Mouse (Mus musculus) forebrain, embryonic 10.5 days (tissue): ENCODE measurements around the gene Pih1d1. TPM values are rescaled to one million over a fixed set of nuclear protein-coding genes. Genes with fewer than 3 reads are reported as not detected.
"Not testable (repeated sequence)": the region's sequence is repeated elsewhere in the genome, so short reads cannot be mapped to it uniquely, and the experiment has no call there.

Experiments used
- DNase-seq: peaks from one replicate; pipeline ENCODE4 v3.0.0-alpha.2; 2017; ENCODE audit warnings: low spot score; ENCODE audit errors: extremely low spot score
- H3K27ac ChIP-seq: fragments of 300-500 bp; sonication (generic); 2 replicates; pipeline ENCODE4 v1.5.1; 2016; ENCODE audit warnings: mild to moderate bottlenecking
- H3K27me3 ChIP-seq: fragments of 300-500 bp; sonication (generic); 2 replicates; pipeline ENCODE4 v1.6.1; 2016; ENCODE audit warnings: mild to moderate bottlenecking; ENCODE audit not compliant: poor library complexity, severe bottlenecking
- H3K36me3 ChIP-seq: fragments of 300-500 bp; sonication (generic); replicated peaks from 2 replicates; pipeline ENCODE4 v1.6.1; 2016; ENCODE audit warnings: mild to moderate bottlenecking, moderate library complexity
- H3K4me1 ChIP-seq: fragments of 300-500 bp; sonication (generic); 2 replicates; pipeline ENCODE4 v1.6.1; 2016
- H3K4me3 ChIP-seq: fragments of 300-500 bp; sonication (generic); 2 replicates; pipeline ENCODE4 v1.5.1; 2016; ENCODE audit warnings: mild to moderate bottlenecking, moderate library complexity
- H3K9me3 ChIP-seq: fragments of 300-500 bp; sonication (generic); 2 replicates; pipeline ENCODE4 v1.6.1; 2016; ENCODE audit warnings: mild to moderate bottlenecking, moderate library complexity
- WGBS: fragments of 180-500 bp; shearing (Covaris S2); methylation state at CpG from one replicate; pipeline ENCODE4 v1.1.7; 2016; 5-methylcytosine and 5-hydroxymethylcytosine counted together
- polyA plus RNA-seq: library from polyadenylated mRNA; unstranded; fragments of >200 nt; fragmentation: Nextera tagmentation; extraction: Ambion mirVana; gene quantifications from 2 replicates; pipeline ENCODE4 v1.2.1, GENCODE M21; 2016

The Pih1d1 gene
- polyA plus RNA-seq, 1 experiment from 2014 or later: 98.5 TPM

GRCm38 (mm10) chr7:45121404-45121803 lies 32.7 kb upstream of the Pih1d1 start:
- H3K27ac ChIP-seq: peak overlapping the region; percentile 60; the same call in 1 of the 2 replicates
- no peak for DNase-seq
- no peaks in the 10 kb centered on the region for H3K9me3 ChIP-seq
- H3K36me3 ChIP-seq: peaks cover 77% of the 10 kb centered on the region
- 81% methylated on average over 8 of the region's 8 CpGs for WGBS
- H3K27me3 ChIP-seq: no peaks in the 10 kb centered on the region
- H3K4me1 ChIP-seq: peaks cover 44% of the 10 kb centered on the region
- peak overlapping the region; percentile 98 for H3K4me3 ChIP-seq

DNA sequence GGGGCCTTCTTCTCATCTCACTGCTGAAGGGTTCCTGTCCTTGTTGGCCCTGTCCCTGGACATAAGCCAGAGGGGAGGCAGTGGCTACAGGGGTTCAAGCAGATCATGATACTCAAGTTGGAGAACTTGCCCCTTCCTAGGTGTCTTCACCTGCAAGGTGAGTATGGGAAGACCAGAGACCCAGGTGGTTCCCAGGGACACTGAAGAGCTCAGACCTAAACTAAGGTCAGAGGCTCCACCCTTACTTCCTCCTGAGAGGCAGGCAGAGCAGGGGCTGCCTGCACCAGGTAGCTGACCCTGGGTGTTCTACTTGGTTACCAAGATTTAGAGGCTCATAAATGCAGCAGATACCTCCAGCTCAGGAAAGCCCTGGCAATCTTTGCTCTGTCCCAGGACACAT lies 32.1 kb upstream of the Pih1d1 start:
- Histone ChIP-seq H3K4me3 (peak overlapping the region; percentile 98), H3K36me3 (peaks cover 83% of the 10 kb centered on the region), H3K4me1 (peaks cover 50% of the 10 kb centered on the region), H3K9me3 (no peaks in the 10 kb centered on the region), H3K27me3 (no peaks in the 10 kb centered on the region), H3K27ac (0 out of 2 replicates have a peak overlapping the region, but pooled peaks have one; percentile 35)
- DNase-seq: no peak

GRCm38 (mm10) chr7:45122561-45123185 lies 31.4 kb upstream of the Pih1d1 start:
- Histone ChIP-seq H3K4me1 (peaks cover 56% of the 10 kb centered on the region), H3K36me3 (peaks cover 86% of the 10 kb centered on the region), H3K27me3 (no peaks in the 10 kb centered on the region), H3K27ac (peak overlapping the region; percentile 98), H3K4me3 (peak overlapping the region; percentile 98), H3K9me3 (no peaks in the 10 kb centered on the region)
- 90% methylated on average over 15 of the region's 15 CpGs for WGBS
- no peak for DNase-seq

DNA sequence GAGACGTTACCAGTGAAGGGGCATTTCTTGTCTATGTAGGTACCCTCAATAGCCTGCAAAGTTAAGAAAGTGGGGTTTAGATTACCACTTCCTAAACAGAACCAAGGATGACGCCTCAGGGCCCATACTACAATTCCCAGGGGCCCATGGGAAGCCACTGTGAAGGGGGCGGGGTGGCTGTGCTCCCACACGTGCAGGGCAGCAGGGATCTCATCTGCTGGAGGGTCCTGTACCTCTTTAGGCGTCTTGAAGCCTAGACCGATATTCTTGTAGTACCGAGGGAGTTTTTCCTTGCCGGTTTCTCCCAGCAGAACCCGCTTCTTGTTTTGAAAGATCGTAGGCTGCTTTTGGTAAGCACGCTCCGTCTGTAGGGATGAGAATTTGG lies 30.9 kb upstream of the Pih1d1 start:
- H3K9me3 ChIP-seq: no peaks in the 10 kb centered on the region
- H3K27ac ChIP-seq: peak overlapping the region; percentile 98
- no peaks in the 10 kb centered on the region for H3K27me3 ChIP-seq
- peaks cover 56% of the 10 kb centered on the region for H3K4me1 ChIP-seq
- H3K36me3 ChIP-seq: peaks cover 84% of the 10 kb centered on the region
- WGBS: 28% methylated on average over 12 of the region's 12 CpGs
- peak overlapping the region; percentile 98 for H3K4me3 ChIP-seq
- no peak for DNase-seq

- H3K4me1 ChIP-seq: peaks cover 62% of the 10 kb centered on the region
- WGBS: under 1% methylated on average over 59 of the region's 59 CpGs
- peaks cover 71% of the 10 kb centered on the region for H3K36me3 ChIP-seq
Measured at GRCm38 (mm10) chr7:45124224-45125143, 29.6 kb upstream of the Pih1d1 start, which contains the start of gene Rps11. Rps11 (minus strand) TSS chr7:45124439.

DNA sequence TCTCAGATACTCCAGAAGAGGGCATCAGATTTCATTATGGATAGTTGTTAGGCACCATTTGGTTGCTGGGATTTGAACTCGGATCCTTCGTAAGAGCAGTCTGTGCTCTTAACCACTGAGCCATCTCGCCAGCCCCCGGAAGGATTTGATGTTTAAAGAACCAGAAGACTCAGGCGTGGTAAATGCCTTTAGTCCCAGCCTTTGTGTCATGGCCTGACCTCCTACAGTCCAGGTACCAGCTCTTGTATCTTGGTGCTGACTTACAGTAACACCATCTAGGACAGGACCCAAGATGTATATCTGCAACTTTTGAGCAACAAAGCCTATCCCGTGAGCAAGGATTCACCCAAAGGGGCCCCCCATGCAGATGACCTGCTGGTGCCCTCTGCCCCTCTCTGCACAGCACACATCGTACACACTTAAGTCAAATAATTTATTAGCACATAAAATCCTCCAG lies 28.9 kb upstream of the Pih1d1 start:
- H3K4me1 ChIP-seq: peaks cover 69% of the 10 kb centered on the region
- peak; percentile 56 for DNase-seq
- 19% methylated on average over 7 of the region's 7 CpGs for WGBS
- H3K36me3 ChIP-seq: peaks cover 64% of the 10 kb centered on the region
- H3K27me3 ChIP-seq: no peaks in the 10 kb centered on the region
- peak overlapping the region; percentile 98 for H3K4me3 ChIP-seq
- H3K27ac ChIP-seq: peak overlapping the region; percentile 98
- no peaks in the 10 kb centered on the region for H3K9me3 ChIP-seq

More at GRCm38 (mm10) chr7:45124224-45125143, 29.6 kb upstream of the Pih1d1 start, which contains the start of gene Rps11:
- H3K27ac ChIP-seq: peak within 1 kb of the TSS; percentile 98
- peak within 1 kb of the TSS; percentile 98 for H3K4me3 ChIP-seq
- peak; percentile 100 for DNase-seq
- no peaks in the 10 kb centered on the region for H3K9me3 ChIP-seq
- no peaks in the 10 kb centered on the region for H3K27me3 ChIP-seq

- Histone ChIP-seq H3K27ac (peak overlapping the region; percentile 100), H3K4me3 (peak overlapping the region; percentile 98), H3K4me1 (peaks cover 70% of the 10 kb centered on the region), H3K36me3 (peaks cover 59% of the 10 kb centered on the region)
- not testable (repeated sequence) for DNase-seq, H3K27me3 ChIP-seq, H3K9me3 ChIP-seq
- WGBS: 67% methylated on average over 5 of the region's 5 CpGs
Measured at GRCm38 (mm10) chr7:45125649-45126048, 28.5 kb upstream of the Pih1d1 start.

- DNase-seq: no peak
- Histone ChIP-seq H3K36me3 (peaks cover 53% of the 10 kb centered on the region), H3K4me1 (peaks cover 67% of the 10 kb centered on the region)
Measured at GRCm38 (mm10) chr7:45126147-45126843, 27.8 kb upstream of the Pih1d1 start.

DNA sequence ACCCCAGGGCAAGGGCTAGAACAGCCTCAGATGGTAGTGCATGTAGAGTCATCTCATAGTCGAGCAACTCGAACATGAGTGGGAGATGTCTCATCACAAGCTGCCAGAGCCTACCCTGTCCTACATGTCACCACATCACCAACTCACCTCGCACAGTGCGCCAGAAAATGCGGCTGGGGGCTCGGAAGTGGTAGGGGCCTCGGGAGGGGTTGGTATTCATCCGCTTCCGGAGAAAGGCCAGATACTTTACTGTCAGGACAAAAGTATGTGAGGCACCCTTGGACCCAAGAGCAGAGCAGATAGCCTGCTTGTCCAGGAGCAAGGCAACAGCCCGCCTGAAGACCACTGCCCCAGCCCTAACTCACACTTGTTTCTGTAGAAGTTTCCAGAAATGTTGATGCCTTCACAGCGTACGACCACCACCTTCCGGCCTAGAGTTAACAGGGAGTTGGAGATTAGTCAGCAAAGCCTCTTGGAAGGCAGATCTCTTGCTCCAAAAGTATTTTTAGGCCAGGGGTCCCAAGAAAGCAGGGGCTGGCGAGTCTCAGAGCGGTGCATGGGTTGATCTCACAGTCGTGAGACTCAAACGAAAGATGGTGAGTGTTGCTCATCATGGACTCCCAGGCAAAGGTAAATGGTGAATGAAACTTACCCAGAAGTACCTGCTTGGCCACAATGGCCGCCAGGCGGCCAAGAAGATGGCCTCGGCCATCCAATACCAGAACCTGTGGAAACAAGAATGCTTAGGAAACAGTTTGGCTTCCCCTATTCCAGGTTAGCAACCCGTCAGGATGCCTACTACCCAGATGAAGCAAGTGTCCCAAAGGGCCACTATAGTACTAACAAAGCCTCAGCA lies 27.0 kb upstream of the Pih1d1 start:
- peak overlapping the region; percentile 98 for H3K4me3 ChIP-seq
- peaks cover 59% of the 10 kb centered on the region for H3K4me1 ChIP-seq
- peaks cover 45% of the 10 kb centered on the region for H3K36me3 ChIP-seq
- WGBS: 54% methylated on average over 21 of the region's 21 CpGs
- peak overlapping the region; percentile 100 for H3K27ac ChIP-seq
- H3K27me3 ChIP-seq: 0 out of 2 replicates have a peak, but pooled peaks cover 4% of the 10 kb centered on the region
- H3K9me3 ChIP-seq: no peaks in the 10 kb centered on the region
- DNase-seq: peak; percentile 42

More at GRCm38 (mm10) chr7:45126147-45126843, 27.8 kb upstream of the Pih1d1 start:
- Histone ChIP-seq H3K4me3 (peak overlapping the region; percentile 98), H3K9me3 (no peaks in the 10 kb centered on the region), H3K27me3 (no peaks in the 10 kb centered on the region), H3K27ac (peak overlapping the region; percentile 100)
- WGBS: 81% methylated on average over 17 of the region's 17 CpGs

GRCm38 (mm10) chr7:45127700-45128224 lies 26.3 kb upstream of the Pih1d1 start:
- peak overlapping the region; percentile 100 for H3K27ac ChIP-seq
- 0 out of 2 replicates have a peak, but pooled peaks cover 5% of the 10 kb centered on the region for H3K27me3 ChIP-seq
- WGBS: 3% methylated on average over 6 of the region's 6 CpGs
- H3K36me3 ChIP-seq: peaks cover 38% of the 10 kb centered on the region
- H3K9me3 ChIP-seq: no peaks in the 10 kb centered on the region
- H3K4me1 ChIP-seq: peaks cover 52% of the 10 kb centered on the region
- peak overlapping the region; percentile 98 for H3K4me3 ChIP-seq
- no peak for DNase-seq

DNA sequence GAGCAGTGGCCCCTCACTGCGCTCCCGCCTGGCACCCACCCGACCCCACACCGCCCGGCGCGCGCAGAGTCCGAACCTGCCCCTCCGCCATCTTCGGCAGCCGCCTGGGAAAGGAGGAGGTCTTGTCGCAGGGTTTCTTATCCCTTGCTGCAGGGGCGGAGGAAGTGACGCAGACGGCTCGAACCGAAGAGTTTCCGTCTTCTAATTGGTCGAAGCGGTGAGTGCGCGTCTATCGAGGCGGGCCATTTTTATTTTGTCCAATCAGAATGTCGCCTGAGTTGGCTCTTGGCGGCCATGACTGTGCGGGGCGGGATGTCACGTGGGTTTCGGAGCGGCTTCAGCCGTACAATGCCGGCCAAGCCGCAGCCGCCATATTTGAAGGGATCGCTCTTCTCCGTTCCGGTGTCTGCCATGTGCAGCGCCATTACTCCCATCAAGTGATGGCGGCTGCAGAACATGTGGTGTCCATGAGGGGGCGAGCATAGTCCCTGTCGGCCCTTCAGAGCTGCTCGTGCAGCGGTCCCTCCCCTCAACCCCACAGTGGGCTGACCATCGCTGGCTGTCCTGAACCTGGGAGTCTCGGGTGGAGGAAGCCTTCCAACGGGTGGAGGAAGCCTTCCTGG lies 25.4 kb upstream of the Pih1d1 start, which contains the start of gene Rpl13a:
TSS of gene Rpl13a (minus strand) at position 138 of the 623 bp plus-strand sequence.
- under 1% methylated on average over 48 of the region's 48 CpGs for WGBS
- peak within 1 kb of the TSS; percentile 100 for H3K27ac ChIP-seq
- 0 out of 2 replicates have a peak, but pooled peaks cover 5% of the 10 kb centered on the region for H3K27me3 ChIP-seq
- DNase-seq: peak; percentile 99
- peak within 1 kb of the TSS; percentile 98 for H3K4me3 ChIP-seq
- peaks cover 32% of the 10 kb centered on the region for H3K36me3 ChIP-seq
- H3K4me1 ChIP-seq: peaks cover 48% of the 10 kb centered on the region
- H3K9me3 ChIP-seq: no peaks in the 10 kb centered on the region
